Mouse (Mus musculus): ENCODE measurements at regions not wholly inside any gene's neighbourhood (a gene's known extent, or its start where the extent isn't known, plus 50 kb on each side); places are given as distances from the start of the nearest gene placed in this dataset.

DNA sequence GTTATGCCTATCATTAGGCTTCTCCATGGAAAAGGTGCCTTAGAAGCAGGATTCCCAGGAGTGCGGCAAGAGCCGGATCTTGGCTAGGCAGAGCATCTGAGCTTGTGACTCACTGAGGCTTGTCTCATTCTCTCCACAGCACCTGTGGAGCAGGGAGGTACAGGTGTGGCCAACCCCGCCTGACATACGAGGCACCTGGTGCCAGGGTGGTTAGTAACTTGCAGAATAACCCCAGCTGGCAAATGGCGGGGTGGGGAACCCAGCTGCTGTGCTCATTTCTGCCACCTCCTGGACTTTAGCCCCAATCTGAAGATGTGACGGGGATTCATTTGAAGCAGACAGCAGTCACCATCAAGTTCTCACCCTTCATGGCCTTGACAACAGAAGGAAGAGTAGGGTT, 96.2 kb downstream of the Pdgfra start:
- Histone ChIP-seq H3K9me3 (ENCODE audit: control insufficient read depth) (no peaks in the 10 kb centered on the region), H3K9ac (ENCODE audit: low read depth, low read length) (no peak overlapping the region), H3K4me2 (replicated peaks; ENCODE audit: low read depth) (no peak overlapping the region), H3K4me3 (ENCODE audit: low read depth, low read length) (no peak overlapping the region), H3K36me3 (ENCODE audit: control insufficient read depth, insufficient read depth) (no peaks in the 10 kb centered on the region), H3K27me3 (replicated peaks; ENCODE audit: control insufficient read depth, insufficient read depth, low read length) (no peaks in the 10 kb centered on the region), H3K4me1 (replicated peaks; ENCODE audit: control insufficient read depth, insufficient read depth, low read length) (no peaks in the 10 kb centered on the region), H3K27ac (ENCODE audit: low read depth, low read length) (no peak overlapping the region)
- peak; percentile 88 for ATAC-seq
- TF ChIP-seq CTCF (IDR thresholded peaks at IDR 0.05; ENCODE audit: low read depth) = 0 out of 2 replicates have a peak, but pooled peaks have one; percentile 14
- WGBS = 59% methylated on average over 6 of the region's 6 CpGs

DNA sequence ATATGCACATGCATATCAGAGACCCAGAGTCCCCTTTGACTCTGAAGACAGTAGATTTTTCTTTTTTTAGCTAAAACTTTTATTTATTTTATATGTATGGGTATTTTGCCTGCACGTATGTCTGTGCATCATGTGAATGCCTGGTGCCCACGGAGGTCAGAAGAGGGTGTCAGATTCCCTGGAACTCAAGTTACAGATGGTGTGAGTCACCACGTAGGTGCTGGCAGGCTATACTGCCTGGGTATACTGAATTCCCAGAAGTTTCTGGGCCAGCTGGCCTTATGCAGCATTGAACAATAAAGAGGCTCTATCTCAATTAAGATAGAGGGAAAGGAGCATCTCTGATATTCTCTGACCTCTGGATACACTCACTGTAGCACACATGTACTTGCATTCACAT, 97.6 kb downstream of the Pdgfra start:
- no peak overlapping the region for H3K4me3 ChIP-seq (ENCODE audit: low read depth, low read length)
- H3K27ac ChIP-seq (ENCODE audit: low read depth, low read length) = no peak overlapping the region
- H3K9ac ChIP-seq (ENCODE audit: low read depth, low read length) = no peak overlapping the region
- no peaks in the 10 kb centered on the region for H3K27me3 ChIP-seq (replicated peaks; ENCODE audit: control insufficient read depth, insufficient read depth, low read length)
- H3K9me3 ChIP-seq (ENCODE audit: control insufficient read depth) = no peaks in the 10 kb centered on the region
- no peaks in the 10 kb centered on the region for H3K36me3 ChIP-seq (ENCODE audit: control insufficient read depth, insufficient read depth)
- 78% methylated on average over 3 of the region's 3 CpGs for WGBS
- TF ChIP-seq CTCF (IDR thresholded peaks at IDR 0.05; ENCODE audit: low read depth) = no peak
- no peaks in the 10 kb centered on the region for H3K4me1 ChIP-seq (replicated peaks; ENCODE audit: control insufficient read depth, insufficient read depth, low read length)
- no peak for ATAC-seq
- H3K4me2 ChIP-seq (replicated peaks; ENCODE audit: low read depth) = no peak overlapping the region

DNA sequence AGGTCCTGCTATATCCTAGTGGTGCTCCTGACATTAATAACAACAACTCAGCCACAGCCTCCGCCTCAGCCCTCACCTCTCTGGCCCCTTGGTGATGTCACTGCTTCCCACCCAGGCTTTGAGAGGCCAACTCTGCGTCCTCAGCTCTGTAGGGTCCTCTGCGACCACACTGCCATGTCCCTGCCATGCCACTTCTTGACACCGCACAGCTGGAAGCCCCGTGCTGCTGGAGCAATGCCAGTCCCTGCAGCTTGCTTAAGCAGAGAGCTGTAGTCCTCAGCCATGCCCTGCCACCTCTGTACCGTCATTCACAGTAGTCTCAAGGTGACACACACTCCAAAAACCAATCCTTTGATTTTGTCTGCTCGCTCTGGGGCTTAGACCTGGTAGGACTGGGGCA, 101.3 kb downstream of the Pdgfra start:
- H3K27me3 ChIP-seq (replicated peaks; ENCODE audit: control insufficient read depth, insufficient read depth, low read length) = no peaks in the 10 kb centered on the region
- H3K27ac ChIP-seq (ENCODE audit: low read depth, low read length) = no peak overlapping the region
- no peak overlapping the region for H3K4me3 ChIP-seq (ENCODE audit: low read depth, low read length)
- H3K9me3 ChIP-seq (ENCODE audit: control insufficient read depth) = no peaks in the 10 kb centered on the region
- no peak for ATAC-seq
- H3K9ac ChIP-seq (ENCODE audit: low read depth, low read length) = no peak overlapping the region
- H3K36me3 ChIP-seq (ENCODE audit: control insufficient read depth, insufficient read depth) = no peaks in the 10 kb centered on the region
- H3K4me2 ChIP-seq (replicated peaks; ENCODE audit: low read depth) = no peak overlapping the region
- WGBS = 65% methylated on average over 7 of the region's 7 CpGs
- no peaks in the 10 kb centered on the region for H3K4me1 ChIP-seq (replicated peaks; ENCODE audit: control insufficient read depth, insufficient read depth, low read length)
- no peak for TF ChIP-seq CTCF (IDR thresholded peaks at IDR 0.05; ENCODE audit: low read depth)

DNA sequence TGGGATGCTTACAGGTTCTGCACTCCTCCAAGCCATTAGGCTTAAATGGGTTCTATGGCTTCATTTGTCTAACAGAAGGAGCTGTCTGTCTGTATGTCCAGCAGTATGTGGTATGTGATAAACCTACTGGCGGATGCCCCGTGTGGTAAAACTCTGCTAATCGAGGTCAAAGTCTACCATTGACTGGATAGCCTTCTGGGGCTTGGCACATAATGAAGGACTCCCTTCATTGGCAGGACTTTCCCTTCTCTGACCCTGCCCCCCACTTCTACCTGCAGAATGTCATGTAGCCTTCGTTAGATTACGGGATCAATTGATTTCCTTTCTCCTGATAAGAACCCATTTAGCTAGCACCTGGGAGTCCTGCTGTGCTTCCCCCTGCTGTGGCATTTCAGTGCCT, 101.7 kb downstream of the Pdgfra start:
- ATAC-seq = peak; percentile 75
- WGBS = 48% methylated on average over 5 of the region's 5 CpGs
- Histone ChIP-seq H3K27me3 (replicated peaks; ENCODE audit: control insufficient read depth, insufficient read depth, low read length) (no peaks in the 10 kb centered on the region), H3K4me1 (replicated peaks; ENCODE audit: control insufficient read depth, insufficient read depth, low read length) (no peaks in the 10 kb centered on the region), H3K9ac (ENCODE audit: low read depth, low read length) (no peak overlapping the region), H3K9me3 (ENCODE audit: control insufficient read depth) (no peaks in the 10 kb centered on the region), H3K27ac (ENCODE audit: low read depth, low read length) (no peak overlapping the region), H3K4me2 (replicated peaks; ENCODE audit: low read depth) (no peak overlapping the region), H3K4me3 (ENCODE audit: low read depth, low read length) (no peak overlapping the region), H3K36me3 (ENCODE audit: control insufficient read depth, insufficient read depth) (no peaks in the 10 kb centered on the region)
- TF ChIP-seq CTCF (IDR thresholded peaks at IDR 0.05; ENCODE audit: low read depth) = no peak

DNA sequence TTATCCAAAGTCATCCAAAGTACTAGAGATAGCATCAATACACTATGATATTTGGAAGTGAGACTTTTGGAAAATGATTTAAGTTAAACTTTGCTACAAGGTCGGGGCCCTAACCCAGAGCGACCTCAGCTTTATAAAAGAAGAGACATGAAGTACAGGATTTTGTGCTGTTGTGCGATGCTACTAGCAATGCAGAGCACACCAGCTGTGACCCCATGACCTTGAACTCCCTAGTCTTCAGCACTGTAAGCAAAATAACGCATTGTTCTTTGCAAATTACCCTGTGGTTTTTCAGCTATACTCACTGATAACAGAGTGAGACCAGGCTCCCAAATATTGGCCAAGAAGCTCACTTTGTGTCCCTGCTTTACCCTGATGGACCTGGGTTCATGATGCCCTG, 104.1 kb downstream of the Pdgfra start:
- Histone ChIP-seq H3K9me3 (ENCODE audit: control insufficient read depth) (no peaks in the 10 kb centered on the region), H3K36me3 (ENCODE audit: control insufficient read depth, insufficient read depth) (no peaks in the 10 kb centered on the region), H3K4me2 (replicated peaks; ENCODE audit: low read depth) (no peak overlapping the region), H3K9ac (ENCODE audit: low read depth, low read length) (no peak overlapping the region), H3K27ac (ENCODE audit: low read depth, low read length) (no peak overlapping the region), H3K4me3 (ENCODE audit: low read depth, low read length) (no peak overlapping the region), H3K27me3 (replicated peaks; ENCODE audit: control insufficient read depth, insufficient read depth, low read length) (no peaks in the 10 kb centered on the region), H3K4me1 (replicated peaks; ENCODE audit: control insufficient read depth, insufficient read depth, low read length) (no peaks in the 10 kb centered on the region)
- whole genome bisulfite sequencing = 79% methylated on average over 4 of the region's 4 CpGs
- ATAC-seq = no peak
- no peak for TF ChIP-seq CTCF (IDR thresholded peaks at IDR 0.05; ENCODE audit: low read depth)

DNA sequence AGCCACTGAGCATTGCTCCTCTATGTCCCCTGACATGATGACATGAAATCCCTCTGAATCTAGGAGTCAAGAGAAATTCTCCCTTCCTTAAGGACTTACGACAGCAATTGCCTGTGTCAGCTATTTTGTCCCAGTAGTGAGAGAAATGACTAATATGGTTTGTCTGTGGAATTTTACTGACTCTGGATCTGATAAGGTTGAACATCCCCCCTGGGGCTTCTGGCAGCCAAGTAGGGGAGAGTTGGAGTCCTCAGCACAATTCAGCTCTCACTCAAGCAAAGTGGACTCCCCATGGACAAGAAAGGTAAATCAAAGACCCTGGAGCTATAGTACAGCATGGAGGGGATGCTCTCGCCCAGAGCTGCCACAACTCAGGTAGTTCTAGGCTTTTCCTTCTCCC, 105.0 kb downstream of the Pdgfra start:
- H3K4me1 ChIP-seq (replicated peaks; ENCODE audit: control insufficient read depth, insufficient read depth, low read length) = no peaks in the 10 kb centered on the region
- no peaks in the 10 kb centered on the region for H3K9me3 ChIP-seq (ENCODE audit: control insufficient read depth)
- no peak overlapping the region for H3K27ac ChIP-seq (ENCODE audit: low read depth, low read length)
- no peak overlapping the region for H3K9ac ChIP-seq (ENCODE audit: low read depth, low read length)
- no peak overlapping the region for H3K4me2 ChIP-seq (replicated peaks; ENCODE audit: low read depth)
- no peak for TF ChIP-seq CTCF (IDR thresholded peaks at IDR 0.05; ENCODE audit: low read depth)
- no peak for ATAC-seq
- 71% methylated on average over 2 of the region's 2 CpGs for WGBS
- no peak overlapping the region for H3K4me3 ChIP-seq (ENCODE audit: low read depth, low read length)
- H3K27me3 ChIP-seq (replicated peaks; ENCODE audit: control insufficient read depth, insufficient read depth, low read length) = no peaks in the 10 kb centered on the region
- H3K36me3 ChIP-seq (ENCODE audit: control insufficient read depth, insufficient read depth) = no peaks in the 10 kb centered on the region

DNA sequence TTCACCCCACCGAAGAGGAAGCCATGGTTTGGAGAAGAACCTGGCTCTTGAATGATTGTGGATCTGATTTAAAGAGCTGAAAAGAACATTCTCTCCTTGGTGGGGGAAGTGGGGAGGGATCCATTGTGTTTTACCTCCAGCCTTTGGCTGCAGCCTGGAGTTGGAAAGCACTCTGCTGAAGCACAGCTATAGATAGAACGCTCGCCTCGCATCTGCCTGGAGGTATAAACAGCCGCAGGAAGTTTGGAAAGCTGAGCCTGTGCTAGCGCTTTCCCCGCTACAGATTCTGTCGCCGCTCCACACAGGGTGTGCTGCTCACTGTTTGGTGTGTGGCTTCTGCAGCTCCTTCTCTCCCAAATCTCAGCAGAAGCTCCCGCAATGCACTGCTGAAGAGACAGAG, 108.2 kb downstream of the Pdgfra start:
- ATAC-seq = no peak
- no peak for TF ChIP-seq CTCF (IDR thresholded peaks at IDR 0.05; ENCODE audit: low read depth)
- WGBS = 46% methylated on average over 10 of the region's 10 CpGs
- no peak overlapping the region for H3K27ac ChIP-seq (ENCODE audit: low read depth, low read length)
- no peaks in the 10 kb centered on the region for H3K9me3 ChIP-seq (ENCODE audit: control insufficient read depth)
- no peaks in the 10 kb centered on the region for H3K36me3 ChIP-seq (ENCODE audit: control insufficient read depth, insufficient read depth)
- no peak overlapping the region for H3K9ac ChIP-seq (ENCODE audit: low read depth, low read length)
- no peak overlapping the region for H3K4me3 ChIP-seq (ENCODE audit: low read depth, low read length)
- H3K27me3 ChIP-seq (replicated peaks; ENCODE audit: control insufficient read depth, insufficient read depth, low read length) = no peaks in the 10 kb centered on the region
- no peak overlapping the region for H3K4me2 ChIP-seq (replicated peaks; ENCODE audit: low read depth)
- H3K4me1 ChIP-seq (replicated peaks; ENCODE audit: control insufficient read depth, insufficient read depth, low read length) = no peaks in the 10 kb centered on the region

Data from intestine, postnatal 0 days (tissue).